Mouse (Mus musculus): ENCODE results near the gene Ccdc138. TPM values are rescaled to one million over a fixed set of nuclear protein-coding genes. Genes with fewer than 3 reads are reported as not detected.

The Ccdc138 gene
- total RNA-seq, 2 experiments from 2014 or later, result 0.99 to 1.2 TPM

- no peak for DNase-seq
These were observed 87.9 kb downstream of the Ccdc138 start for GRCm38 (mm10) chr10:58585427-58586223.

DNA sequence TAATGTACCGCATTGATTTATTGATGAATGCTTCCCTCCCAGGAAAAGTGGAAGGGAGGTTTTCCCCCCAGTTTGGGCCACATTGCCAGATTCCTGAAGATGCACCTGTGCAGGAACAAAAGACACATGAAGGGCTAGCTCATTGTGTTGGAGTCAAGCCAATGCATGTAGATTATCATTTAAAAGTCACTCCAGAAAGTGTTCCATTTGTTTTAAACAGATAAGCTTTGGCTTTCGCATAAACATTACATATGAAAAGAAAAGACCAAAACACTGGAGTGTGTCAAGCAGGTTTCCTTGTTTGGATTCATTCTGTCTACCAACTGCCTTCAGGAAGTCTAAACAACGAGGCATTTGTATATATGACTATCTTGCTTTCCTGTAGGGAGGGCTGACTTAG is 96.7 kb downstream of the Ccdc138 start:
- DNase-seq, result no peak

- DNase-seq, result no peak
These were observed 97.4 kb downstream of the Ccdc138 start for GRCm38 (mm10) chr10:58595197-58595596.

DNA sequence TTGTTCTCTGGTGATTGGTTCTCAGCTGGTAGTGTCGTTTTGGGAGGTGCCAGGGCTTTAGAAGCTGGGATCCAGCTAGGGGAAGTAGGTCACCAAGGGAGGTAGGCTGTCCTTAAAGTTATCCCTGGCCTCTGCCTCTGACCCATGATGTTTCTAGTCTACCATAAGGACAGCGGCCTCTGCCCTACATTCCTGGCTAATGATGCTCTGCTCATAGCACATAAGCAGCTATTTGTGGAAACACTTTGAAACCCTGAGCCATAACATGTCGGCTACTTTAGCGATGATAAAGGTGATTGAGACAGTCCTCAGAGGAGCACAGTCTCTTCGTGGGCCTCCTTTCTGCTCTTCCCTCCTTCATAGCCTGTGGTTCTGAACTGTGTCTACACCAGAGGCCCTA is 98.1 kb downstream of the Ccdc138 start:
- no peak for DNase-seq

DNA sequence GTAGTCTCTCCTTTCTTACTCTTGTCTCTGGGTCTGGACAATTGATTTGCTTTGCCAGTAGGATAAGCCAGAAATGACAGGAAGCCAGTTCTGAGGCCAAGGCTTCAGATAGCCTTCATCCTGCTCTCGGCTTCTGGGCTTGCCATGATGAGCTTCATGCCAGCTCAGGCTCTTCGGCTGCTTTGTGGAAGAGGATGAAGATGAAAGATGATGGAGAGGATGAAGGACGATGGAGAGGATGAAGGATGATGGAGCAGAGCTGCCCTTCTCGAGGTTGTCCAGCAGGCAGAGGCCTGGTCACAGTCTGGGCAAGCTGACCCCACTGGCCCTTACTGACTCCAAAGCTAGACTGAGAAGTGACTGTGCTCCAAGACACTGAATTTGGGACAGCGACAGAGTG is 102.4 kb downstream of the Ccdc138 start:
- DNase-seq, result no peak

GRCm38 (mm10) chr10:58600983-58601382 is 103.2 kb downstream of the Ccdc138 start:
- DNase-seq, result no peak

GRCm38 (mm10) chr10:58601431-58601901 is 103.7 kb downstream of the Ccdc138 start:
- peak; percentile 41 for DNase-seq

GRCm38 (mm10) chr10:58601946-58602345 is 104.2 kb downstream of the Ccdc138 start:
- DNase-seq, result no peak

GRCm38 (mm10) chr10:58604779-58605178 is 107.0 kb downstream of the Ccdc138 start:
- peak; percentile 72 for DNase-seq

GRCm38 (mm10) chr10:58606356-58606755 is 108.6 kb downstream of the Ccdc138 start:
- DNase-seq, result no peak

DNA sequence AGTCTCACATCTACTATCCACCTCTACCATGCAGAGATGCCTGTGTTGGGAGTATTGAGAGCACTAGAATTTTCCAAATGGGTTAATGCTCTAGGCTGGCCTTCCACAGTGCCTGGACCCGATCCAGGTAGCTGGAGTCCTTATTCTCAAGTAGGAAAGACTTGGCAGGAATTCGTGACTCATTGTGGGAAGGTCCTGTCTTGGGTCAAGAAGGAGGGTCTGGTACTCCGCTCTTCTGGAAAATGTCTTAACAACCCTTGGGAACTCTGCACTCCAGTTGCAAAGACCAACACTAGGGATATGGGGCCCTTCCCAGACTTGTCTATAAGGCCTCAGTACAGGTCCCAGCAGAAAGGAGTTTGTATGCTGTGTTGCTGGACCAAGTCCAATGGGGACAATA is 111.1 kb downstream of the Ccdc138 start:
- DNase-seq, result no peak

DNA sequence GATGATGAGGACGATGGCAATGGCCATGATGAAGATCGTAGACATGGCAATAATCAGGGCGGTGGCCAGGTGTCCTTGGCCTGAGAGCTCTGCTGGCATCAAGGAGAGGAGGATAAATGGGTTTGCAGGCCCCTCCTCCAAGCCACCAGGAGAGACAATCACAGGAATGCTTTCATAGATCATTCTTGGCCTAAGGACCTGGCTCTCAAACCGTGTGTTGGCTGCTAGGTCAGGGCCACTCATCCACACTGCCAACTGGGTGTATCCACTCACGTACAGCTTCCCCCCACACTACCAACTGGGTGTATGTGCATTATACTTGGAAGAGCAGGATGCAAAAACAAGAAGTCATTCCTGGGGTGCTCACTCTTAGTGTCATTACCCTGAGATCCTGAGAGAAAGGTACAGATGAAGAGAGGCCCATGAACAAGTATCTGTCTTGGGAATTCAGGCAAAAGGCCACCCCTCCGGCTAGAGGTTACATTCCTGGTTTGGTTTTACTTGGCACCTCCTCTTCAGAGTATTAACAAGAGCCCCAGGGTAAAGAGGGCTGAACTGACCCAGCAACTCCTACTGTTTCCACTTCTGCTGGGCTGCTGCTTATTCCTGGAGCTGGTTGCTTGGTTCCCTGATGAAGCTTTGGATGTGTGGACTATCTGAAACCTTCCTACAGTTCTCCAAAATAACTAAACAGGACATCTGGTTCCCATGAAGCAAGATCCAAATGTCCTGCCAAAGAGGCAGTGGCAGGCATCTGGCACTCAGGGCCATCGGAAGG is 112.9 kb downstream of the Ccdc138 start:
- DNase-seq, result no peak

DNA sequence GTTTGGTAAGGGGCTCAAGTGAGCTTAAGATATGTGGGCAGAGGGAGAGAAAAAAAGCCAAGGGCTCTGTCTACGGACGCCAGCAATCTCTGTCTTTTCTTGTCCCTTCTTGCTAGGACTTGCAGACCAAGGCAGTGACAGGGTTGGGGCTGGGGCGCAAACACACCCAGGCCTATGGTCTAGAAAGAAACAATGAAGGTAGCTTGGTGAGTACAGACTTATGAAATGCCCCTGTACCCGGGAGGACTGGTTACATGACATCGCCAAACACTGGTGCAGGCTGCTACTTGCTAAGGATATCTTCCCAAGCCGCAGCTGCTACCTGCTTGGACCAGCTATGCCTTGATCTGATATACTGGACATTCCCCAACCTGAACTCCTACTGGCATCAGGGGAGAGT is 116.9 kb downstream of the Ccdc138 start:
- DNase-seq, result no peak

DNA sequence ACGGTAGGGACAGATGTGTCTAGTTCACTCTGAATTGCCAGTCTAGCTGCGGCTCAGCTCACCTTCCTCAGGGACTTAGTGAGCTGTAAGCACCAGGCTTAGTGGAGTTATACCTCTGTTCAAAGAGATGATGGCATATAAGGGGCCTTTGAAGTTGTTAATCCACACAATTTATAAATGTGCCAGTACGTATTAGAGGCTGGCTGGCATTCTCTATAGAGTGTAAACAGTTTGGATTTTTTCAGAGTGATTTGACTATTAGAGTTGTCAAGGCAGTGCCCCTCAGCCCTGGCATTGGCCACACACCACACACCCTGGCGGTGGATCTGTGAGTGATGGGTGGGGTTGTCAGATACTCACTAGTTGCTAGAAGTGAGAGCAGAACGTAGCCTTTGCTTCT is 118.8 kb downstream of the Ccdc138 start:
- no peak for DNase-seq

DNA sequence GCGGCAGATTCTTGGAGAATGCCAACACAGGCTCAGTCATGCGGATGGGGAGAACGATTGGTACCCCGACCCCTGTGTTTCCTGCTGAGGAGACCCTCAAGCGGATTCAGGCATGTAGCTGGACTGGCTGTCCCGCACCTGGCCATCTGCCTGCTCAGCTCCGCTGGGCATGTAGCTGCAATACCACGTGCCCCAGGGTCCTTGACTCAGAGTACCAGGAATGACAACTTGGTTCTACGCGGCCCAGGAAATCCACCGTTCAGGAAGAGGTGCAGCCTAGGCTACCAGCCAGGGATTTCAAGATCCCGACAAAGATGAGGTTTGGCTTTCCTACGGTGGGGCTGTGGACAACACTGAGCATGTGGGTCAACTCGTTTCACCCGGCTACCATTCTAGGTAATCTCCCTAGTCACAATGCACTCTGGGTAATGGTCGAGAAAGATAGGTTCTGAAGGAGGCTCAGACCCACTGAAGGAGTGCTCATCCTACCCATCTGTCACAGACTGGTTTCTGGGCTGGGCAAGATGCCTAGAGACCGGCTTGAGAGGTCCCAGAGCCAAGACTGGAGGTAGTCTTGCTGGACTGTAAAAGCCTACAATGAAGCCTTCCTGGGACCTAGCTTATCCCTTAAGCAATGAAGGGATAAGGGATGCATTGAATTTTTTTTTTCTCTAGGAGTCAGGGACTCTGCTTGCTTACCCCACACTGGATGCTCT is 120.9 kb downstream of the Ccdc138 start:
- DNase-seq, result no peak

DNA sequence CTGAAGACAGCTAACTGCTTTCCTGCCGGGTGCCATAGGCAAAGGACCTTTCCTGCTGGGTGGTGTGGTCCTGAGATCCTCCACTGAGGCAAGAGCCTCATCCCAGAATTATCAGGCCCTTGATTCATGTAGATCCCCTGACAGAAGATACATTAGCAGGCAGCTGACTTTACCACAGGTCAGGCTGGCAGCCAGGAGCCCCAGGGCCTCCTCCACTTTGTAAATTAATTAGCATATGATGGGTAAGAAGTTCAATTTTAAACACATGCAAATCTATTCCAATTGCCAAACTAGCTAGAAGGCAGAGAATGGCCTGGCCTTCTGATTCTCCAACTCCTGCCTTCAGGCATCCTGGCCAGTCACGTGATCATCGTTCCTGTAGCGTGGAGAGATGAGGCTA is 121.5 kb downstream of the Ccdc138 start:
- no peak for DNase-seq

GRCm38 (mm10) chr10:58624848-58625711 is 127.3 kb downstream of the Ccdc138 start:
- DNase-seq, result no peak
